Mouse (Mus musculus): ENCODE measurements around the gene Rapgef2.

DNA sequence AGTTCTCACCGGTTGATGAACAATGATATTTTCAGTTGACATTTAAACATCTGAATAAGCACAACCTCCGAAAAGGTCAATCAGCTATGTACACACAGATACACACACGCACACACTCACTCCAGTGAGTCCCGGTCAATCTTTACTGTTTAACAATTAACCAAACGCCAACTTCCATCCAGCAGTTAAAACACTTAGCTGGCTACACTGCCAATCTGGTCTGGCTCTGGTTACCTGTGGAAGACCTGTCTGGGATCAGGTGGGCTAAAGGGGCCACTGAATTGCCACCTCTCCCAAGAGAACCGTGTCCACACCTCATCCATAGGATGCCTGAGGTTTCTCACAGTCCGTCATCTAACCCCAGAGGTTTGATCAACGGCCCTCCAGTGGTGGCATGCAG, 63.0 kb downstream of the Rapgef2 start:
- TF ChIP-seq GATA1 (IDR thresholded peaks at IDR 0.05; ENCODE audit: borderline replicate concordance, low read length) (no peak), FLI1 (IDR thresholded peaks at IDR 0.05; ENCODE audit: low read length) (no peak)

All from megakaryocyte, embryonic 14.5 days (primary cell).